Mouse (Mus musculus) liver, postnatal 0 days (tissue): ENCODE measurements around the gene Lysmd3. TPM values are rescaled to one million over a fixed set of nuclear protein-coding genes. Genes with fewer than 3 reads are reported as not detected.
"Not testable (repeated sequence)": the region's sequence is repeated elsewhere in the genome, so short reads cannot be mapped to it uniquely, and the experiment has no call there.

Experiments
- ATAC-seq: fragments of 200-750 bp; cut with Nextera tagmentation; 2 replicates; pipeline ENCODE4 v1.8.0; 2017; ENCODE audit warnings: mild to moderate bottlenecking, moderate library complexity
- DNase-seq: peaks from one replicate; pipeline ENCODE4 v3.0.0-alpha.2; 2016
- H3K27ac ChIP-seq: fragments of 300-500 bp; sonication (generic); 2 replicates; pipeline ENCODE4 v1.5.1; 2014; ENCODE audit warnings: antibody characterized with exemption, moderate library complexity, mild to moderate bottlenecking, low read depth
- H3K27me3 ChIP-seq: fragments of 300-500 bp; sonication (generic); 2 replicates; pipeline ENCODE4 v1.6.1; 2014; ENCODE audit warnings: low read length, control low read depth, mixed read lengths; ENCODE audit not compliant: insufficient read depth
- H3K36me3 ChIP-seq: fragments of 300-500 bp; sonication (generic); replicated peaks from 2 replicates; pipeline ENCODE4 v1.6.1; 2014; ENCODE audit warnings: mild to moderate bottlenecking, control low read depth, low read length, moderate library complexity, mixed read lengths; ENCODE audit not compliant: insufficient read depth
- H3K4me1 ChIP-seq: fragments of 300-500 bp; sonication (generic); 2 replicates; pipeline ENCODE4 v1.6.1; 2014; ENCODE audit warnings: antibody characterized with exemption, mild to moderate bottlenecking, control low read depth; ENCODE audit not compliant: insufficient read depth
- H3K4me2 ChIP-seq: fragments of 300-500 bp; sonication (generic); 2 replicates; pipeline ENCODE4 v1.6.1; 2014; ENCODE audit warnings: low read depth, mild to moderate bottlenecking, low read length, moderate library complexity, mixed read lengths
- H3K4me3 ChIP-seq: fragments of 300-500 bp; sonication (generic); 2 replicates; pipeline ENCODE4 v1.5.1; 2014; ENCODE audit warnings: low read depth, low read length
- H3K9ac ChIP-seq: fragments of 300-500 bp; sonication (generic); replicated peaks from 2 replicates; pipeline ENCODE4 v1.6.1; 2014; ENCODE audit warnings: mild to moderate bottlenecking, moderate library complexity
- H3K9me3 ChIP-seq: fragments of 300-500 bp; sonication (generic); 2 replicates; pipeline ENCODE4 v1.6.1; 2016; ENCODE audit warnings: mild to moderate bottlenecking, control low read depth, low read length, mixed read lengths
- CTCF ChIP-seq: sonication (generic); IDR thresholded peaks from 2 replicates; pipeline ENCODE4 v1.5.1; 2016; ENCODE audit warnings: antibody characterized with exemption, low read depth
- EP300 ChIP-seq: IDR thresholded peaks from 2 replicates; pipeline ENCODE4 v1.6.1; 2016; ENCODE audit warnings: antibody characterized with exemption, low read depth, mild to moderate bottlenecking
- WGBS: fragments of 180-500 bp; shearing (Covaris S2); extraction: QIAGEN DNeasy Blood & Tissue Kit; methylation state at CpG from one replicate; pipeline ENCODE4 v1.1.7; 2014; ENCODE audit not compliant: insufficient replicate concordance; 5-methylcytosine and 5-hydroxymethylcytosine counted together
- polyA plus RNA-seq: library from polyadenylated mRNA; unstranded; fragments of >200 nt; fragmentation: Nextera tagmentation; extraction: Ambion mirVana; gene quantifications from 2 replicates; pipeline ENCODE4 v1.2.1, GENCODE M21; 2015

Gene Lysmd3
- polyA plus RNA-seq, 1 experiment from 2014 or later = 10.2 TPM

DNA sequence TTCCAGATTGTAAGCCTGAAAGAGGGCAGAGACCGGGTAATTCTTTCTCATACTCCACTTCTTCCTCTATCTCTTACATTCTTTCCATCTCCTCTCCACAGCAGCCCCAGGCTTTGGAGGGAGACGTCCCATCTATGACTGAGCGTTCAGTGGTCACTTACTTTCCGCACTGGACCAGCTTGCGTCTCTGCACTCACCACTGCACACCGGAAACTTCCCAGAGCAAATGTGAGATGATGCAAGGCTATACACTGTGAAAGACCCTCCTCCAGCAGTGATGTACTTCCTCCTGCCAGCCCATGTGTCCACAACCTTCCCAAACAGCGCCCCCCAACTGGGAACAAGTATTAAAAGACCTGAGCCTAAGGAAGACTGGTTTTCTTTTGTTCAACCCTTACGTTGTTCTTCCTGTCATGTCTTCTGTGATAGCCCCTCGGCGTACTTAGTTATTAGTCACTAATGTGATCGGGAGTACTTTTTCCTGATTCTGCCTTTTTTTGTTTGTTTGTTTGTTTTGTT, 13.4 kb upstream of the Lysmd3 start:
- ATAC-seq (no peak), DNase-seq (no peak)
- Histone ChIP-seq H3K4me1 (peaks cover 10% of the 10 kb centered on the region; the same call in 1 of the 2 replicates), H3K36me3 (no peaks in the 10 kb centered on the region), H3K4me2 (no peak overlapping the region), H3K9ac (no peak overlapping the region), H3K4me3 (no peak overlapping the region), H3K9me3 (no peaks in the 10 kb centered on the region), H3K27me3 (no peaks in the 10 kb centered on the region), H3K27ac (no peak overlapping the region)
- TF ChIP-seq EP300 (no peak), CTCF (no peak)
- 86% methylated on average over 11 of the region's 11 CpGs for WGBS

DNA sequence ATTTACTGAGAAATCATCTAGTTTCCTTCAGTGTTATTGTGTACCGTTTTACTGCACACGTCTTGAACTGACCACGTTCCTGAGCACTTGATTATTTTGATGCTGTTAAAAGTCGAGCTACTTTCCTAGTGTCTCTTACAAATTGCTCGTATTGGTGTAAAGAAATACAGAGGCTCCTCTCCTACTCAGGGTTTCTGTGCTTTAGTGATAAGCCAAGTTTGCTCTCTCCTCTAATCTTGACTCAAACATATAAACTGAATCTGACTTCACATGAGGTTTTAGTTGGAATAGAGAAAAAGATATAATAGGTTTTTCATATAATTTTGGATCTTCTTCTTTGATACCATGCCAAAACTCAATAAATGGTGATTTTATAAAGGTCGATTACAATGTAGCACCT, 11.1 kb upstream of the Lysmd3 start:
- peak; percentile 38 for ATAC-seq
- no peaks in the 10 kb centered on the region for H3K36me3 ChIP-seq
- H3K9me3 ChIP-seq = no peaks in the 10 kb centered on the region
- no peak overlapping the region for H3K9ac ChIP-seq
- no peak overlapping the region for H3K4me3 ChIP-seq
- no peak for TF ChIP-seq CTCF
- peak; percentile 94 for TF ChIP-seq EP300
- no peaks in the 10 kb centered on the region for H3K27me3 ChIP-seq
- H3K4me1 ChIP-seq = peaks cover 10% of the 10 kb centered on the region
- no peak for DNase-seq
- WGBS = 48% methylated on average over 6 of the region's 6 CpGs
- peak overlapping the region; percentile 25; the same call in 1 of the 2 replicates for H3K27ac ChIP-seq
- no peak overlapping the region for H3K4me2 ChIP-seq

DNA sequence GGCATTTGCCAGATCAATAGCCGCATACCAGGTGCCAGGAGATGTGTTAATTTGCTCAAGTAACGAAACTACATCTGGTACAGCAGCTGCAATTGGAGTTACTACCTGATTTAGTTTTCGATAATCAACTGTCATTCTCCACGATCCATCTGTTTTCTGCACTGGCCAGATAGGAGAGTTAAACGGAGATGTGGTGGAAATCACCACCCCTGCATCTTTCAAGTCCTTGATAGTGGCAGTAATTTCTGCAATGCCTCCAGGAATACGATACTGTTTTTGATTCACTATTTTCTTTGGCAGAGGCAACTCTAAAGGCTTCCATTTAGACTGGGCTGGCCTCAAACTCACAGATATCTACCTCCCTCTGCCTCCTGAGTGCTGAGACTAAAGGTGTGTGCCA, 7.1 kb upstream of the Lysmd3 start:
- peak; percentile 82 for TF ChIP-seq EP300
- not testable (repeated sequence) for H3K4me1 ChIP-seq, H3K9me3 ChIP-seq, H3K4me3 ChIP-seq, H3K9ac ChIP-seq, H3K27ac ChIP-seq, H3K27me3 ChIP-seq, DNase-seq, ATAC-seq, H3K36me3 ChIP-seq
- peak overlapping the region; percentile 15 for H3K4me2 ChIP-seq
- 50% methylated on average over 5 of the region's 6 CpGs for WGBS

GRCm38 (mm10) chr13:81656091-81656850, 1.2 kb upstream of the Lysmd3 start:
- H3K9me3 ChIP-seq = peaks cover 4% of the 10 kb centered on the region
- H3K27me3 ChIP-seq = no peaks in the 10 kb centered on the region
- H3K4me2 ChIP-seq = peak overlapping the region; percentile 66
- H3K4me3 ChIP-seq = no peak overlapping the region
- DNase-seq (no peak), ATAC-seq (no peak)
- WGBS = 57% methylated on average over 14 of the region's 14 CpGs
- H3K9ac ChIP-seq = no peak overlapping the region
- TF ChIP-seq EP300 = no peak
- no peak for TF ChIP-seq CTCF
- no peaks in the 10 kb centered on the region for H3K36me3 ChIP-seq
- H3K27ac ChIP-seq = peak overlapping the region; percentile 95
- H3K4me1 ChIP-seq = peaks cover 21% of the 10 kb centered on the region

DNA sequence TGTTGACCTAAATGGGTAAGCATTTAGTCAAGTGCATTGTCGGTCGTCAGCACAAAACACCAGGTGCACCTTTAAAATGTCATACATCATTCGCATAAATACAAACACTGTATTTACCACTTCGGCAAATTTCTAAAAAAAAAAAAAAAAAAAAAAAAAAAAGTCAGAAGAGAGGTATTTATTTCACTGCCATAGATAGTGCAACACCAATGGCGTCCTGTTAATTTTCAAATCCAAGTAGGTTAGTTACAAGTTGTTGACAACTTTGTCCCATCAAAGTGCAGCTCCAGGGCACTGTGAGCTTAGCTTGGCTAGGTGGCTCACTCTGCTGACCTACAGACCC, 484 bp upstream of the Lysmd3 start:
- Histone ChIP-seq H3K4me1 (peaks cover 21% of the 10 kb centered on the region), H3K36me3 (no peaks in the 10 kb centered on the region), H3K4me2 (peak overlapping the region; percentile 66), H3K4me3 (peak overlapping the region; percentile 90), H3K27me3 (no peaks in the 10 kb centered on the region), H3K27ac (peak overlapping the region; percentile 95), H3K9ac (peak overlapping the region; percentile 88), H3K9me3 (peaks cover 4% of the 10 kb centered on the region)
- no peak for TF ChIP-seq EP300
- TF ChIP-seq CTCF = no peak
- WGBS = 20% methylated on average over 5 of the region's 5 CpGs
- DNase-seq (no peak), ATAC-seq (no peak)

DNA sequence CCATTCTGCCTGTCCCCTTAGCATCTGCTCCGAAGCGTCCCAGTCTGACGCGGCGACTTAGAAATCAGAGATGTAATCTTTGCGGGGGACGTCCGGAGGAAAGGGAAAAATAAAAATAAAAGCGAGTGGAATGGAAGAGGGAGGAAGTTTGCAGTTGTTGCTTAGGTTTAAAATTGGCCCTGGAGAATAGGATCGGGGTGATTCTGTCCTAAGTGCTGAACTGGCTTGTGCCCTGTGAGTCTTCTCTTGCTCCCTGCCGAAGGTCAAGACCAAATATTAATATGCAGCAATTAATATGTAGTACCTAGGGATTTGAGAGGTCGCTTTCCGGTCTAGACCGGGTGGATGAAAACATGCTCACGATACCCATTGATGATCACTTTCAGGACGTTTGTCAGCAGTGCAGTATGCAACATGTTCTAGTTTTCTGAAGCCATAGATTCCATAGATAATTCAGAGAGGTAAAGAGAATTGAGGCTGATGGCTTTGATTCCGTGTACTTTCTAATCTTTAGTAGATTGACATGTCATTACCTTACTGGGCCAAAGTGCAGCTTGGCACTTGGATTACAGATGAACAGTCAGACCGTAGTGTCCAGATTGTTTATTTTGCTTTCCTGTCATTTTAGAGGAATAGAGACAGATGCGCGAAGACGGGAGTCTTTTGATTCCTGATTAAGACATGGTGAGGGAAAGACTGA, 740 bp downstream of the Lysmd3 start:
- TF ChIP-seq CTCF = no peak
- TF ChIP-seq EP300 = no peak
- Histone ChIP-seq H3K4me2 (peak overlapping the region; percentile 66), H3K27me3 (no peaks in the 10 kb centered on the region), H3K36me3 (no peaks in the 10 kb centered on the region), H3K27ac (peak overlapping the region; percentile 95), H3K4me3 (peak overlapping the region; percentile 90), H3K4me1 (peaks cover 24% of the 10 kb centered on the region), H3K9ac (peak overlapping the region; percentile 88), H3K9me3 (peaks cover 4% of the 10 kb centered on the region)
- WGBS = 7% methylated on average over 21 of the region's 21 CpGs
- DNase-seq = no peak
- ATAC-seq = no peak
